Mouse (Mus musculus): ENCODE data around the gene Tiam1.

Gene Tiam1

GRCm38 (mm10) chr16:89762096-89762495 lies 381.5 kb downstream of the Tiam1 start:
- no peak for DNase-seq

DNA sequence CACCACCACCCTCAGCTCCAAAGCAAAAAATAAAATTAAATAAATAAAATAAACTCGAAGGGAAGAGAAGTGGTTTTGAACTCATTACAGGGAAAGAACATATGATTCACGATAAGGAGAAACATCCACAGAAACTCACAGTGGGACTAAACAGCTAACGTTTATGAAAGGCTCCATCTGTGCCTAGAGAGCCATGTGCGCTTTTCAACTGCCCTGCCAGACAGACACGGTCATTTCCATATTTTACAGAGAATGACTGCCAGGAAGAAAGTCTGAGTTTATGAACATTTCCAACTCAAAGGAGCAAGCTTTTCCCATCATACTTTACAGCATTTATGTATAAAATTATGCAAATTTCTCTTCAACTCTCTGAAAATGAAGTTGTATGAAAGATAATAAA lies 386.2 kb downstream of the Tiam1 start:
- no peak for DNase-seq

GRCm38 (mm10) chr16:89754709-89755108 lies 388.9 kb downstream of the Tiam1 start:
- no peak for DNase-seq

DNA sequence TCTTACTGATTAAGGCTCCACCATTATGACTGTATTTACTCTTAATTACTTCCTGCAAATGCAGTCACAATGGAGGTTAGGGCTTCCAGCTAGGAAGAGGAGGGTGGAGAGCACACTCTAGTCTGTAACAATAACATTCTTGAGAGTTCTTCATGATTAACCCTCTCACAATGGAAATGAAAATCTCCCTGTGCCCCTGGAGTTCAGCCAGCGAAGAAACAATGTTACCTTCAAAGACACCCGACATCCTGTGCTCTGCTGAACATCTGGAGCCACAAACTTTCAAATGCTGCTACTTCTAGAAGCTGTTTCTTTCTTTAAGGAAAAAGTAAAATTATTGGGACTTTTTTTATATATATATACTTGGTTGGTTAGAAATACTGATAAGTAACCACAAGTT lies 395.7 kb downstream of the Tiam1 start:
- no peak for DNase-seq

- DNase-seq, result no peak
These were observed 404.0 kb downstream of the Tiam1 start for GRCm38 (mm10) chr16:89739559-89739958.

DNA sequence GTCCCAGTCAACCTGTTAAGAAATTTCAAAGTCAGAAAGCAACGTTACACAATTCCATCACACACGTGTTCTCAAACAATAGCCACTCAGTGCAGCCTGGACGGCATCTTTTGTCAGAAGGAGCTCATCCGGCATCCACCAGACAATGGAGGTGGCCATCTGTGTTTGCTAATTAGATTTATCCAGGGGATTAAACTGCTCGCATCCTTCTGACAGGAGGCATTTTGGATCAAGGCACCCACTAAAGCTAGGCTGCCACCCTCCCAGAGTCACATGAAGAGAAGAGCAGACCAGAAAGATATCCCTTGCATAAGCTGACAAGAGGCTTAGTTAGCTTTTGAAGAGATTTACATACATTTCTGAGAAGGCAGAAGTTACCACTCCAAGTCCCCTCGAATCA lies 404.6 kb downstream of the Tiam1 start:
- no peak for DNase-seq

All from kidney, adult 18-20 months (tissue).